Mouse (Mus musculus) neural tube, embryonic 14.5 days (tissue): ENCODE measurements around the gene Mrpl9. TPM values are rescaled to one million over a fixed set of nuclear protein-coding genes. Genes with fewer than 3 reads are reported as not detected.
A peak's percentile ranks its signal among the peaks of the same experiment; 100 is the strongest.

Source experiments
- ATAC-seq: fragments of 200-750 bp; cut with Nextera tagmentation; 2 replicates; pipeline ENCODE4 v1.8.0; 2017; ENCODE audit warnings: low read depth, mild to moderate bottlenecking, moderate TSS enrichment, moderate library complexity
- H3K27ac ChIP-seq: fragments of 300-500 bp; sonication (generic); 2 replicates; pipeline ENCODE4 v1.5.1; 2014; ENCODE audit warnings: low read depth, mild to moderate bottlenecking, control low read depth, low read length, moderate library complexity, mixed read lengths
- H3K27me3 ChIP-seq: fragments of 300-500 bp; sonication (generic); 2 replicates; pipeline ENCODE4 v1.6.1; 2014; ENCODE audit warnings: low read length; ENCODE audit not compliant: control insufficient read depth, insufficient read depth
- H3K36me3 ChIP-seq: fragments of 300-500 bp; sonication (generic); 2 replicates; pipeline ENCODE4 v1.6.1; 2014; ENCODE audit warnings: low read length, mixed read lengths; ENCODE audit not compliant: control insufficient read depth, insufficient read depth
- H3K4me1 ChIP-seq: fragments of 300-500 bp; sonication (generic); 2 replicates; pipeline ENCODE4 v1.6.1; 2014; ENCODE audit warnings: low read length; ENCODE audit not compliant: control insufficient read depth, insufficient read depth
- H3K4me2 ChIP-seq: fragments of 300-500 bp; sonication (generic); 2 replicates; pipeline ENCODE4 v1.6.1; 2014; ENCODE audit warnings: mild to moderate bottlenecking, low read depth, low read length, control low read depth
- H3K4me3 ChIP-seq: fragments of 300-500 bp; sonication (generic); 2 replicates; pipeline ENCODE4 v1.5.1; 2014; ENCODE audit warnings: low read depth, low read length, control low read depth, mixed read lengths
- H3K9ac ChIP-seq: fragments of 300-500 bp; sonication (generic); replicated peaks from 2 replicates; pipeline ENCODE4 v1.6.1; 2014; ENCODE audit warnings: low read depth, mild to moderate bottlenecking, control low read depth, low read length, mixed read lengths
- H3K9me3 ChIP-seq: fragments of 300-500 bp; sonication (generic); 2 replicates; pipeline ENCODE4 v1.6.1; 2016; ENCODE audit warnings: low read length; ENCODE audit not compliant: control insufficient read depth
- WGBS: fragments of 180-500 bp; shearing (Covaris S2); extraction: QIAGEN DNeasy Blood & Tissue Kit; methylation state at CpG from one replicate; pipeline ENCODE4 v1.1.7; 2014; 5-methylcytosine and 5-hydroxymethylcytosine counted together
- polyA plus RNA-seq: library from polyadenylated mRNA; unstranded; fragments of >200 nt; fragmentation: Nextera tagmentation; extraction: Ambion mirVana; gene quantifications from 2 replicates; pipeline ENCODE4 v1.2.1, GENCODE M21; 2014

Mrpl9 gene
- polyA plus RNA-seq, 1 experiment from 2014 or later = 59.5 TPM

GRCm38 (mm10) chr3:94482764-94483385, 39.8 kb downstream of the Mrpl9 start:
- H3K9me3 ChIP-seq = no peaks in the 10 kb centered on the region
- H3K27me3 ChIP-seq = no peaks in the 10 kb centered on the region; the same call in 1 of the 2 replicates
- H3K4me1 ChIP-seq = peaks cover 57% of the 10 kb centered on the region
- 89% methylated on average over 17 of the region's 17 CpGs for WGBS
- H3K9ac ChIP-seq = no peak overlapping the region
- no peak overlapping the region; the same call in 1 of the 2 replicates for H3K4me2 ChIP-seq
- ATAC-seq = no peak
- no peak overlapping the region for H3K4me3 ChIP-seq
- peaks cover 26% of the 10 kb centered on the region for H3K36me3 ChIP-seq
- no peak overlapping the region for H3K27ac ChIP-seq

GRCm38 (mm10) chr3:94483790-94484439, 40.8 kb downstream of the Mrpl9 start:
- H3K9me3 ChIP-seq = no peaks in the 10 kb centered on the region
- 7% methylated on average over 20 of the region's 20 CpGs for WGBS
- peak; percentile 90 for ATAC-seq
- H3K4me1 ChIP-seq = peaks cover 57% of the 10 kb centered on the region
- no peaks in the 10 kb centered on the region for H3K27me3 ChIP-seq
- 0 out of 2 replicates have a peak overlapping the region, but pooled peaks have one; percentile 2 for H3K9ac ChIP-seq
- peak overlapping the region; percentile 48 for H3K4me2 ChIP-seq
- H3K4me3 ChIP-seq = peak overlapping the region; percentile 9; the same call in 1 of the 2 replicates
- peaks cover 32% of the 10 kb centered on the region for H3K36me3 ChIP-seq
- H3K27ac ChIP-seq = peak overlapping the region; percentile 83

- no peak overlapping the region for H3K27ac ChIP-seq
- H3K27me3 ChIP-seq = no peaks in the 10 kb centered on the region
- no peaks in the 10 kb centered on the region for H3K9me3 ChIP-seq
- peaks cover 36% of the 10 kb centered on the region for H3K36me3 ChIP-seq
- H3K9ac ChIP-seq = no peak overlapping the region
- ATAC-seq = no peak
- no peak overlapping the region for H3K4me2 ChIP-seq
- WGBS = 58% methylated on average over 7 of the region's 7 CpGs
- no peak overlapping the region for H3K4me3 ChIP-seq
- H3K4me1 ChIP-seq = peaks cover 45% of the 10 kb centered on the region
Observed at GRCm38 (mm10) chr3:94485922-94486321, 42.8 kb downstream of the Mrpl9 start.

GRCm38 (mm10) chr3:94487581-94487980, 44.5 kb downstream of the Mrpl9 start:
- Histone ChIP-seq H3K9ac (no peak overlapping the region), H3K36me3 (peaks cover 35% of the 10 kb centered on the region), H3K9me3 (no peaks in the 10 kb centered on the region), H3K4me2 (no peak overlapping the region), H3K27ac (peak overlapping the region; percentile 10; the same call in 1 of the 2 replicates), H3K4me1 (peaks cover 36% of the 10 kb centered on the region), H3K27me3 (no peaks in the 10 kb centered on the region), H3K4me3 (no peak overlapping the region)
- no peak for ATAC-seq
- 71% methylated on average over 6 of the region's 6 CpGs for WGBS

- Histone ChIP-seq H3K9me3 (no peaks in the 10 kb centered on the region), H3K4me1 (no peaks in the 10 kb centered on the region), H3K27me3 (no peaks in the 10 kb centered on the region), H3K27ac (no peak overlapping the region), H3K36me3 (peaks cover 4% of the 10 kb centered on the region; the same call in 1 of the 2 replicates), H3K4me3 (no peak overlapping the region), H3K9ac (no peak overlapping the region), H3K4me2 (no peak overlapping the region)
- ATAC-seq = no peak
- 71% methylated on average over 4 of the region's 4 CpGs for WGBS
Observed at GRCm38 (mm10) chr3:94497162-94497561, 54.0 kb downstream of the Mrpl9 start.

Other genes with a start within 250 kb of the Mrpl9 start
- gene Gm5286, start 246.6 kb upstream of the Mrpl9 start, polyA plus RNA-seq = not detected in 2 replicates
- gene Gm4778, start 179.3 kb upstream of the Mrpl9 start, polyA plus RNA-seq = not detected in 2 replicates
- gene Them4, start 133.2 kb upstream of the Mrpl9 start, polyA plus RNA-seq = 63.3 and 68.8 TPM in 2 replicates
- 0.22 TPM in 1 of 2 replicates, not detected in the other for gene Them5, start 101.2 kb upstream of the Mrpl9 start, polyA plus RNA-seq
- 3.9 and 4.3 TPM in 2 replicates for gene C2cd4d, start 80.9 kb upstream of the Mrpl9 start, polyA plus RNA-seq
- gene Rorc, start 70.5 kb upstream of the Mrpl9 start, polyA plus RNA-seq = 0.24 and 0.49 TPM in 2 replicates
- gene Lingo4, start 44.8 kb upstream of the Mrpl9 start, polyA plus RNA-seq = 1.3 and 1.4 TPM in 2 replicates
- 51.5 and 52.5 TPM in 2 replicates for gene Tdrkh, start 30.0 kb upstream of the Mrpl9 start, polyA plus RNA-seq
- 0.76 and 1.7 TPM in 2 replicates for gene Oaz3, start 597 bp downstream of the Mrpl9 start, polyA plus RNA-seq
- gene Celf3, start 35.0 kb downstream of the Mrpl9 start, polyA plus RNA-seq = 232 and 319 TPM in 2 replicates
- gene Riiad1, start 37.0 kb downstream of the Mrpl9 start, polyA plus RNA-seq = 14.6 and 17.5 TPM in 2 replicates
- gene Snx27, start 139.4 kb downstream of the Mrpl9 start, polyA plus RNA-seq = 71.8 and 75.8 TPM in 2 replicates
- not detected in 2 replicates for gene Gm10972, start 199.8 kb downstream of the Mrpl9 start, polyA plus RNA-seq
- 4.2 and 5.8 TPM in 2 replicates for gene Tuft1, start 215.6 kb downstream of the Mrpl9 start, polyA plus RNA-seq